Mouse (Mus musculus): ENCODE measurements around the gene Hpd.
"Not testable (repeated sequence)": the region's sequence is repeated elsewhere in the genome, so short reads cannot be mapped to it uniquely, and the experiment has no call there.

The Hpd gene

GRCm38 (mm10) chr5:123182651-123183050 is at the start of gene Hpd:
Hpd (minus strand) TSS chr5:123182727.
- no peak for DNase-seq (ENCODE audit: low spot score)

- no peak for DNase-seq (ENCODE audit: low spot score)
These were observed 49.7 kb upstream of the Hpd start for GRCm38 (mm10) chr5:123232180-123232579.

GRCm38 (mm10) chr5:123229296-123229695 is 46.8 kb upstream of the Hpd start:
- DNase-seq (ENCODE audit: low spot score) = no peak

- DNase-seq (ENCODE audit: low spot score) = no peak
These were observed 46.0 kb upstream of the Hpd start for GRCm38 (mm10) chr5:123228524-123228922.

GRCm38 (mm10) chr5:123227762-123228523 is 45.4 kb upstream of the Hpd start:
- DNase-seq (ENCODE audit: low spot score) = peak; percentile 94

- DNase-seq (ENCODE audit: low spot score) = no peak
These were observed 44.3 kb upstream of the Hpd start for GRCm38 (mm10) chr5:123226851-123227250.

- DNase-seq (ENCODE audit: low spot score) = not testable (repeated sequence)
These were observed 41.3 kb upstream of the Hpd start for GRCm38 (mm10) chr5:123223861-123224260.

GRCm38 (mm10) chr5:123223051-123223410 is 40.5 kb upstream of the Hpd start:
- DNase-seq (ENCODE audit: low spot score) = no peak

- DNase-seq (ENCODE audit: low spot score) = not testable (repeated sequence)
These were observed 40.0 kb upstream of the Hpd start for GRCm38 (mm10) chr5:123222346-123223050.

GRCm38 (mm10) chr5:123203591-123203990 is 21.1 kb upstream of the Hpd start:
- DNase-seq (ENCODE audit: low spot score) = not testable (repeated sequence)

GRCm38 (mm10) chr5:123202771-123203170 is 20.2 kb upstream of the Hpd start:
- not testable (repeated sequence) for DNase-seq (ENCODE audit: low spot score)

GRCm38 (mm10) chr5:123201987-123202386 is 19.5 kb upstream of the Hpd start:
- no peak for DNase-seq (ENCODE audit: low spot score)

GRCm38 (mm10) chr5:123201523-123201892 is 19.0 kb upstream of the Hpd start:
- DNase-seq (ENCODE audit: low spot score) = no peak

- not testable (repeated sequence) for DNase-seq (ENCODE audit: low spot score)
These were observed 18.4 kb upstream of the Hpd start for GRCm38 (mm10) chr5:123200816-123201522.

GRCm38 (mm10) chr5:123198523-123198922 is 16.0 kb upstream of the Hpd start:
- no peak for DNase-seq (ENCODE audit: low spot score)

- DNase-seq (ENCODE audit: low spot score) = no peak
These were observed 14.2 kb upstream of the Hpd start for GRCm38 (mm10) chr5:123196746-123197145.

- no peak for DNase-seq (ENCODE audit: low spot score)
These were observed 13.0 kb upstream of the Hpd start for GRCm38 (mm10) chr5:123195500-123196000.

- no peak for DNase-seq (ENCODE audit: low spot score)
These were observed 12.3 kb upstream of the Hpd start for GRCm38 (mm10) chr5:123194856-123195255.

- no peak for DNase-seq (ENCODE audit: low spot score)
These were observed 10.9 kb upstream of the Hpd start for GRCm38 (mm10) chr5:123193436-123193835.

GRCm38 (mm10) chr5:123192606-123193150 is 10.2 kb upstream of the Hpd start:
- no peak for DNase-seq (ENCODE audit: low spot score)

GRCm38 (mm10) chr5:123191427-123191826 is 8.9 kb upstream of the Hpd start:
- no peak for DNase-seq (ENCODE audit: low spot score)

GRCm38 (mm10) chr5:123190912-123191311 is 8.4 kb upstream of the Hpd start:
- DNase-seq (ENCODE audit: low spot score) = no peak

Measured in layer of hippocampus, adult 9-10 months (tissue).